Mouse (Mus musculus) cortical plate, adult 2 months (tissue): ENCODE data around the gene Cmtm7.

ENCODE experiments used
- CTCF ChIP-seq: fragments of 200-500 bp; IDR thresholded peaks from 2 replicates; pipeline ENCODE4 v1.5.1; 2011; ENCODE audit warnings: mild to moderate bottlenecking, control low read depth, low read length; ENCODE audit not compliant: insufficient read depth; ENCODE audit errors: extremely low read depth
- POLR2A ChIP-seq: fragments of 200-500 bp; IDR thresholded peaks from 2 replicates; pipeline ENCODE4 v1.6.1; 2011; ENCODE audit warnings: mild to moderate bottlenecking, low read length, control low read depth; ENCODE audit not compliant: insufficient read depth; ENCODE audit errors: extremely low read depth

GRCm38 (mm10) chr9:114793764-114794295 lies 12.2 kb upstream of the Cmtm7 start:
- TF ChIP-seq CTCF (no peak), POLR2A (no peak)
